ENCODE assay signal across 16 mouse cellular contexts in the genomic region with DNA sequence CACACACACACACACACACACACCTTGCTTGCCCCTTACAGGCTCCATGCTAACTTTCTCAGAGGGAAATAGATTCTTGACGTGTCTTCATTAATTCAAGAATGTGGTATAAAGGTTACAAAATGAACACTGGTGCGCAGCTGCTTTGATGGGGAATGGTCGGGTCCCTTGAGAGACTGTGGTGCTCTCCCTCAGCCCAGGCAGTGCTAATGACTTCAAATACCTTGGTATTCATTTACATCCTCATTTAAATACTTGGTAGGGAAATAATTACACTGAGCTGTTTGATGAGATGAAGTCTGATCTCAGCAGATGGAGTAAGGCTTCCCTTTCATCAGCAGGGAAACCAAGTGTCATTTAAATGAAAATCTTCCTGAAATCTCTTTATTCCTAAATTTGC. TPM values are rescaled to one million over a fixed set of nuclear protein-coding genes. Genes with fewer than 3 reads are reported as not detected.
DNase-seq lines count a peak whose midpoint lies in the region; ATAC-seq and TF ChIP-seq lines count a peak whose summit lies in the region.
"Had no signal": no experiment of that assay in that cellular context is flagged by ENCODE, and none has a peak within 500 bp of the region (broad histone marks: within the 10 kb centered on the region; RNA-seq: fewer than 3 reads in every experiment).

No protein-coding gene starts in this region.

- TF ChIP-seq POLR2A in CH12.LX (IDR thresholded peaks at IDR 0.05; ENCODE audit: low read depth, low read length): no peak
- TF ChIP-seq POLR2A in cortical plate, adult 2 months (IDR thresholded peaks at IDR 0.05; ENCODE audit: extremely low read depth, insufficient read depth, low read length): no peak

- TF ChIP-seq CTCF in CH12.LX (conservative IDR thresholded peaks at IDR 0.05 in 1 of 2, IDR thresholded peaks at IDR 0.05 in 1 of 2; ENCODE audit: low read depth in 2 of 2, low read length in 2 of 2): no peak
- no peak for TF ChIP-seq CTCF in cortical plate, adult 2 months (IDR thresholded peaks at IDR 0.05; ENCODE audit: extremely low read depth, insufficient read depth, low read length)
- TF ChIP-seq CTCF in midbrain, postnatal 0 days (IDR thresholded peaks at IDR 0.05): no peak

- H3K27ac ChIP-seq in CH12.LX (ENCODE audit: insufficient read depth, low read depth): no peak overlapping the region
- H3K27ac ChIP-seq in cortical plate, adult 2 months (ENCODE audit: insufficient read depth, low read length): peak overlapping the region; percentile 11
- peak overlapping the region; percentile 83 for H3K27ac ChIP-seq in hindbrain, embryonic 15.5 days (replicated peaks)
- H3K27ac ChIP-seq in midbrain, postnatal 0 days (ENCODE audit: low read depth, low read length): peak overlapping the region; percentile 76
- H3K27ac ChIP-seq: lung, embryonic 15.5 days had no signal

- H3K36me3 ChIP-seq in CH12.LX (replicated peaks in 1 of 2; ENCODE audit: control insufficient read depth in 1 of 2, insufficient read depth in 1 of 2, low read length in 1 of 2): peaks cover 0 to 9% of the 10 kb centered on the region in 2 experiments
- no peaks in the 10 kb centered on the region for H3K36me3 ChIP-seq in hindbrain, embryonic 15.5 days
- H3K36me3 ChIP-seq in midbrain, postnatal 0 days (ENCODE audit: insufficient read depth, low read length): no peaks in the 10 kb centered on the region
- H3K36me3 ChIP-seq: lung, embryonic 15.5 days had no signal

- DNase-seq in CH12.LX (ENCODE audit: extremely low read depth): peak; percentile 81
- peak; percentile 34 for DNase-seq in midbrain, postnatal 0 days (ENCODE audit: low spot score)
- DNase-seq in lung, postnatal 14 days: no peak
- no peak for DNase-seq in urinary bladder, postnatal 10 days (ENCODE audit: low spot score)
- no peak for DNase-seq in gastrocnemius, postnatal 14 days
- DNase-seq: liver; thymus, postnatal 25 days had no signal

- H3K4me1 ChIP-seq in CH12.LX (ENCODE audit: control insufficient read depth in 1 of 2, insufficient read depth in 2 of 2): peaks cover 15 to 62% of the 10 kb centered on the region in 2 experiments
- H3K4me1 ChIP-seq in cortical plate, adult 2 months (ENCODE audit: control insufficient read depth, insufficient read depth, low read length): peaks cover 8% of the 10 kb centered on the region
- peaks cover 22% of the 10 kb centered on the region for H3K4me1 ChIP-seq in hindbrain, embryonic 15.5 days (replicated peaks)
- H3K4me1 ChIP-seq in midbrain, postnatal 0 days (ENCODE audit: insufficient read depth, low read length): peaks cover 18% of the 10 kb centered on the region

- in situ Hi-C loops in CH12.LX (cut with MboI; ENCODE audit: low pct_ligation_motif_present, low pct_unique_long_range_greater_than_20kb, low sequenced_read_pairs): loop anchor here (10.0 kb wide), 2 partner anchors 80 to 200 kb away; no protein-coding TSS in a partner anchor

- peak overlapping the region; percentile 5 for H3K4me2 ChIP-seq in CH12.LX (ENCODE audit: insufficient read depth, low read depth, poor library complexity, severe bottlenecking)
- H3K4me2 ChIP-seq in hindbrain, embryonic 15.5 days: peak overlapping the region; percentile 37
- no peak overlapping the region; the same call in 1 of the 2 replicates for H3K4me2 ChIP-seq in midbrain, postnatal 0 days (ENCODE audit: low read depth, low read length, poor library complexity, severe bottlenecking)
- H3K4me2 ChIP-seq: lung, embryonic 15.5 days had no signal

- H3K9ac ChIP-seq in CH12.LX (ENCODE audit: insufficient read depth, low read depth): no peak overlapping the region
- no peak overlapping the region for H3K9ac ChIP-seq in hindbrain, embryonic 15.5 days
- H3K9ac ChIP-seq in midbrain, postnatal 0 days (replicated peaks; ENCODE audit: low read length, poor library complexity, severe bottlenecking): no peak overlapping the region
- H3K9ac ChIP-seq: lung, embryonic 15.5 days had no signal

- no peaks in the 10 kb centered on the region for H3K9me3 ChIP-seq in CH12.LX (replicated peaks; ENCODE audit: low read length)
- H3K9me3 ChIP-seq in hindbrain, embryonic 15.5 days: no peaks in the 10 kb centered on the region
- H3K9me3 ChIP-seq in midbrain, postnatal 0 days (ENCODE audit: low read length): no peaks in the 10 kb centered on the region
- H3K9me3 ChIP-seq: lung, embryonic 15.5 days had no signal

- no peaks in the 10 kb centered on the region for H3K79me2 ChIP-seq in CH12.LX (replicated peaks; ENCODE audit: control insufficient read depth, extremely low read depth, insufficient read depth, poor library complexity, severe bottlenecking)

- H3K27me3 ChIP-seq in CH12.LX (replicated peaks): no peaks in the 10 kb centered on the region
- no peaks in the 10 kb centered on the region for H3K27me3 ChIP-seq in hindbrain, embryonic 15.5 days
- H3K27me3 ChIP-seq in midbrain, postnatal 0 days (ENCODE audit: insufficient read depth, low read length): no peaks in the 10 kb centered on the region
- H3K27me3 ChIP-seq: lung, embryonic 15.5 days had no signal

- peak; percentile 63; the same call in 1 of the 2 replicates for ATAC-seq in hindbrain, embryonic 15.5 days (ENCODE audit: low FRiP score, low read depth)
- ATAC-seq in midbrain, postnatal 0 days (ENCODE audit: low FRiP score): peak; percentile 58

- no peak for TF ChIP-seq RAD21 in CH12.LX (IDR thresholded peaks at IDR 0.05; ENCODE audit: low read depth, low read length)

- WGBS in hindbrain, embryonic 15.5 days: 21% methylated on average over 3 of the region's 3 CpGs
- WGBS in midbrain, postnatal 0 days: 16% methylated on average over 3 of the region's 3 CpGs

- intact Hi-C loops in gastrocnemius, postnatal 14 days (cut with DNase I; ENCODE audit: low total_unique reads): loop anchor here (5.0 kb wide), 1 partner anchor 168 kb away; no protein-coding TSS in a partner anchor

- peak; percentile 54; the same call in 1 of the 2 replicates for TF ChIP-seq EP300 in CH12.LX (IDR thresholded peaks at IDR 0.05; ENCODE audit: low read length)

- dilution Hi-C loops in CH12.LX (cut with MboI; ENCODE audit: extremely low pct_ligation_motif_present, extremely low pct_unique_long_range_greater_than_20kb, low sequenced_read_pairs): no loop called here

- H3K4me3 ChIP-seq in CH12.LX (replicated peaks in 1 of 3; ENCODE audit: low read depth in 2 of 3, low read length in 2 of 3, poor library complexity in 1 of 3): no peak overlapping the region
- no peak overlapping the region for H3K4me3 ChIP-seq in cortical plate, adult 2 months (ENCODE audit: insufficient read depth, low read length)
- H3K4me3 ChIP-seq in hindbrain, embryonic 15.5 days: no peak overlapping the region
- H3K4me3 ChIP-seq in midbrain, postnatal 0 days (ENCODE audit: low read depth, low read length): no peak overlapping the region
- H3K4me3 ChIP-seq: lung, embryonic 15.5 days had no signal

TF ChIP-seq in CH12.LX, 34 proteins besides CTCF, POLR2A, EP300 and RAD21:
- TF ChIP-seq CHD2 (IDR thresholded peaks at IDR 0.05; ENCODE audit: low read length) (no peak), CHD1 (IDR thresholded peaks at IDR 0.05; ENCODE audit: low read depth, low read length) (no peak), ETS1 (conservative IDR thresholded peaks at IDR 0.05; ENCODE audit: low read depth, low read length) (peak; percentile 53), GABPA (IDR thresholded peaks at IDR 0.05; ENCODE audit: insufficient replicate concordance, low read depth, low read length) (no peak), MYC (IDR thresholded peaks at IDR 0.05; ENCODE audit: low read depth, low read length) (no peak), HCFC1 (IDR thresholded peaks at IDR 0.05; ENCODE audit: low read depth, low read length) (no peak), TCF12 (IDR thresholded peaks at IDR 0.05; ENCODE audit: low read depth, low read length) (0 out of 2 replicates have a peak, but pooled peaks have one; percentile 33), USF2 (conservative IDR thresholded peaks at IDR 0.05; ENCODE audit: low read depth, low read length) (no peak), NRF1 (IDR thresholded peaks at IDR 0.05; ENCODE audit: low read depth, low read length) (peak; percentile 56; the same call in 1 of the 2 replicates), PAX5 (IDR thresholded peaks at IDR 0.05; ENCODE audit: low read length) (no peak), ELF1 (IDR thresholded peaks at IDR 0.05; ENCODE audit: low read depth, low read length) (no peak), SIN3A (IDR thresholded peaks at IDR 0.05; ENCODE audit: low read length) (no peak)
TF ChIP-seq in CH12.LX: peak in this region for 3.

RNA-seq across cellular contexts. Expression of a gene that starts 11.6 kb away (rescaled TPM):
- total RNA-seq in CH12.LX (2012; rRNA removed) (0.47 and 1.3 TPM in 2 replicates), CH12.LX (2014; rRNA removed) (1.4 and 2.3 TPM in 2 replicates)
- polyA plus RNA-seq in CH12.LX (2012; ENCODE audit: insufficient read length, low read depth): 3.2 and 4.1 TPM in 2 replicates
- polyA plus RNA-seq in cortical plate, adult 2 months (2012; rRNA removed): 4.8 and 5.0 TPM in 2 replicates
- 10.5 and 11.2 TPM in 2 replicates for polyA plus RNA-seq in hindbrain, embryonic 15.5 days (2015; fragmentation: Nextera tagmentation; extraction: Ambion mirVana)
- 1.2 and 1.4 TPM in 2 replicates for total RNA-seq in midbrain, postnatal 0 days (2014; rRNA removed)
- polyA plus RNA-seq in midbrain, postnatal 0 days (2015; fragmentation: Nextera tagmentation; extraction: Ambion mirVana): 6.3 and 10.1 TPM in 2 replicates
- 1 to 10 TPM; 1.9 to 2.2 TPM for total RNA-seq in gastrocnemius, postnatal 14 days (2021)

RNA-seq across cellular contexts. Expression of a gene that starts 32.0 kb away (rescaled TPM):
- total RNA-seq in CH12.LX (2012; rRNA removed) (97.4 and 99.9 TPM in 2 replicates), CH12.LX (2014; rRNA removed) (115 and 129 TPM in 2 replicates)
- polyA plus RNA-seq in CH12.LX (2012; ENCODE audit: insufficient read length, low read depth): 92.4 and 103 TPM in 2 replicates
- polyA plus RNA-seq in cortical plate, adult 2 months (2012; rRNA removed): 48.0 TPM in 2 replicates
- 86.4 and 88.3 TPM in 2 replicates for polyA plus RNA-seq in hindbrain, embryonic 15.5 days (2015; fragmentation: Nextera tagmentation; extraction: Ambion mirVana)
- 55.3 and 55.7 TPM in 2 replicates for total RNA-seq in midbrain, postnatal 0 days (2014; rRNA removed)
- 91.4 and 94.4 TPM in 2 replicates for polyA plus RNA-seq in midbrain, postnatal 0 days (2015; fragmentation: Nextera tagmentation; extraction: Ambion mirVana)
- 10 to 100 TPM; 38.5 to 42.1 TPM for total RNA-seq in gastrocnemius, postnatal 14 days (2021)

RNA-seq across cellular contexts. Expression of a gene that starts 43.9 kb away (rescaled TPM):
- total RNA-seq in CH12.LX (2012; rRNA removed) (not detected in 2 replicates), CH12.LX (2014; rRNA removed) (not detected in 2 replicates)
- not detected in 2 replicates for polyA plus RNA-seq in CH12.LX (2012; ENCODE audit: insufficient read length, low read depth)
- polyA plus RNA-seq in cortical plate, adult 2 months (2012; rRNA removed): not detected in 2 replicates
- not detected in 2 replicates for polyA plus RNA-seq in hindbrain, embryonic 15.5 days (2015; fragmentation: Nextera tagmentation; extraction: Ambion mirVana)
- total RNA-seq in midbrain, postnatal 0 days (2014; rRNA removed): not detected in 2 replicates
- polyA plus RNA-seq in midbrain, postnatal 0 days (2015; fragmentation: Nextera tagmentation; extraction: Ambion mirVana): 0.10 TPM in 1 of 2 replicates, not detected in the other
- not detected for total RNA-seq in gastrocnemius, postnatal 14 days (2021)
- total RNA-seq: heart, adult 18-20 months; heart, postnatal 14 days; left cerebral cortex, adult 8-10 months; megakaryocyte-erythroid progenitor cell, adult 5-6 weeks had no signal
- polyA plus RNA-seq: large intestine, adult 2 months; stomach, embryonic 14.5 days had no signal

Comparison
In these comparisons a context has a peak if more than half of its experiments do, and no peak if none do; other contexts are left out.
1. DNase-seq: peak in CH12.LX (single experiment) and midbrain, postnatal 0 days (single experiment); none in lung, postnatal 14 days (single experiment), urinary bladder, postnatal 10 days (single experiment) and gastrocnemius, postnatal 14 days (single experiment).